Mouse (Mus musculus): ENCODE results near the gene Dcxr.

Dcxr gene

DNA sequence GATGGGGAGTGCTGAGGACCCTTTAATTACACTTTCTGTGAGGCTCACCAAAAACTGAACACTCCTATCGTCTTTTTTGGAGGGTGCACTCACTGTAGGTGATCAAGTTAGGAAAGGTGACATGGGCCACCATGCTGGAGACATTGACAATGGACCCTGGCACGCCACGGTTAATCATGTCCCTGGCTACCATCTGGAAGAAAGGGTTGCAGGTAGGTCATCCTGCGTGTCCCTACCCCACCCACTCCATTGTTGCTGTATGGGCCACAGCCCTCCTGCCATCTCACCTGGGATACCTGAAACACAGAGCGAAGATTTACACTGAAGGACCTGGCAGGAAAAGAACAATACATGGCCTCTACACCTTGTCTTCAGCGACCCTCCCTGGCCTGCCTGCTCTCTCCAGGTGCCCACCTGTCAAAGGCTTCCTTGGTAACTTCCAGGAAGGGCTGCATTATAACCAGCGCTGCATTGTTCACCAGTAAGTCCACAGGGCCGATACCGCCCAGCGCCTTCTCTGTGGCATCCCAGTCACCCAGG, 3.3 kb upstream of the Dcxr start:
- DNase-seq (ENCODE audit: inconsistent age in 2 of 2, low spot score in 1 of 2), result no peak

DNA sequence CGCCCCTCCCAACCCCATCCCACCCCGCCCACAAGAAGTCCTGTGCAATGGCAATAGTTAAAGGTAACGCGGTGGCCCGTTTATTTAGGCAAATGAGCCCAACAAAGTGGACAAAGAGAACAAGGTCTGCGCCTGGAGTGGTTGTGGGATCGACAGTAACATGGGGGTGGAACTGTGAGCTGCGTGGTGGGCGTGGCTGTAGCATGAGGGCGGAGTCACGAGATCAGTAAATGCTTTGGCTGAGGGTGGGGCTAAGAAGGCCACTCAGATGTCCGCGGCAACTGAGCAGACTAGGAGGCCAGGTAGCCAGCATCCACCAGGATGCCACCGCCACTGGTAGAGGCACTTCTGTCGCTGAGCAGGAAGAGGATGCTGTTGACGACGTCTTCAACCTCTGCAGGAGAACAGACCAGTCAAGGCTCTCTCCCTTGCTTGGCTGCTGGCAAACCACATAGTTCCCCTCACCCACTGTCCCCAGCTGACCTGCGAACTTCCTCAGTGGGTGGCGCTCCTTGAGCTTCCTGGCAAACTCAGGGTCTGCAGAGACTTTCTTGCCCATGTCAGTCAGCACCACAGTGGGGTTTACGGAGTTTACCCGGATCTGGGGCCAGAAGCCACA, 2.5 kb upstream of the Dcxr start:
- peak in 1 of 2 experiments; percentile 78 for DNase-seq (ENCODE audit: inconsistent age in 2 of 2, low spot score in 1 of 2)

DNA sequence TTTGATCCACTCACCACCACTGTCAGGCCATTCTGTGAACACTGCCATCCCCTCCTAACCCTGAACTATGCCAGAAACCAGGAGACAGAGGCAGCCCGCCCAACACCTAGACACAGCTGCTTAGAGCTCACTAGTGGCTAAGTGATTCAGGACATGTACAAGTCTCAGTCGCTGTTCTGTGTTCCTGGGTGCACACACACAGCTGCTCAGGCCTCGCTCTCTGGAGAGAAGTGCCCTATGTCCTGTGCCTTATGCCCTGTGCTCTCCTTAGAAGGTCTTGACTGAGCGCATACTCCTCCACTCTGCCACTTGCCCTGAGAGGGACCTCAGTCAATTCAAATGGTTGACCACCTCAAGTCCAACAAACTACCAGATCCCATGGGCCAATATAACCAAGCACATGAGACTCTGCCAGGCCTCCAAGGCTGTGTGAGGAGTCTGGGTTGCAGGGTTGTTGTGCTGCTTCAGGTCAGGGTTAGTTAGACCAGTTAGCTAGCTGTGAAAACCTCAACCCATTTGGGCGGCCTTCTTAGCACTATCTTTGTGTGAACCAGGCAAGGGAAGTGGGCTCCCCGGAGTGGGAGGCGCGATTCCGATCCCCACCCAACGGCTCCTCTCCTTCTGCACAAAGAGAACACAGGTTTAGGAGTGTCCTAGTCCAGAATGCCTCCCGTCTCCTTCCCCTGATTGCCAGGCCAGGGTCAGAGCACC, 1.6 kb upstream of the Dcxr start:
- DNase-seq (ENCODE audit: inconsistent age in 2 of 2, low spot score in 1 of 2), result no peak

DNA sequence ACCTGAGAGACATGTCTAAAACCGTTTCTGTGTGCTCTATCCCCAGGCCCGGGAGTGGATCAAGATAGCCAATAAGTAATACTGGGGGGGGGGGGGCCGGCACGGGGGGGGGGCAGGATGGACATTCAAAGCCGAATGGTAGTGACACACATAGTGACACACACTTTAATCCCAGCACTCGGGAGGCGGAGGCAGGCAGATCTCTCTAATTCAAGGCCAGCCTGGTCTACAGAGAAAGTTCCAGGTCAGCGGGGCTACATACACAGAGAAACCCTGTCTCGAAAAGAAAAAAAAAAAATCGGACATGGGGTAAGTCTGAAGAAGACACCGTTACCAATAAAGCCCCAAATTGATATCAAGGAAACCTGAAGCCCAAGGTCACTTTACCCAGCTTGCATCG, 483 bp upstream of the Dcxr start:
- DNase-seq (ENCODE audit: inconsistent age in 2 of 2, low spot score in 1 of 2), result no peak

DNA sequence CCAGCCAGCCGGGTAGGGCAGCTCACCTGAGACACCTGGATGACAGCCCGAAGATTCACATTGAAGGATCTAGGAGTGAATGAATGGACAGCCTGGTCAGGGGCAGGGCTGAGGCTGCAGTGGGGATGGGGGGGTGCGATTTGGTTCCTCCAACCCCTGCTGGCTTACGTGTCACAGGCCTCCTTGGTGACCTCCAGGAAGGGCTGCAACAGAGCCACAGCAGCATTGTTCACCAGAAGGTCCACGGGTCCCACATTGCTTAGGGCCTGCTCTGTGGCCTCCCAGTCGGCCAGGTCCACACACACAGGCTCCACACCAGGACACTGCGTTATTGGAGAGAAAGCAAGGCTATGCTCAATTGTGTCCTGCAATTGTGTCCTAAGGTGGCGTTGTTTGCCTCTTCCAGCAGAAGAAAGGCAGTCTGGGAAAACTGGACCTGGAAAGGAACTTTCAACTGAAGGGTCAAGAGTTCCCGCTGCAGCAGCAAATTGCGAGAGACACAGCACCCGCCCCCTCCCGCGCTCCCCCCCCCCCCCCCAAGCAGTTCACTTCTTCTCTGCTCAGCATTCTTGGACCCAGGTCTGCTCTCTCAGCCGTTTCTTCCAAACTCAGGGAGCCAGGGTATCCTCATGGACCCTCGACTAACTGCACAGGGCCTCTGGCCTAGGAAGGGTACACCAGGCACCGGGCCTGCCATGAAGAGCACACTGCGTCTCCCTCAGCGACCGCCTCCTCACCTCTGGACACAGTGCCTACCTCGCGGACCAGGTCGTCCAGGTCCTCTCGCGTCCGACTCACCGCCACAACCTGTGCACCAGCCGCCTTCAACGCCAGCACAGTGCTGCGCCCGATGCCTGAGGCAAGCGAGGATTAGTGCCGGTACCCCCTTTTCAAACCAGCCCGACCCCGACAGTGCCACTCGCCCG, 575 bp downstream of the Dcxr start:
- no peak for DNase-seq (ENCODE audit: inconsistent age in 2 of 2, low spot score in 1 of 2)

DNA sequence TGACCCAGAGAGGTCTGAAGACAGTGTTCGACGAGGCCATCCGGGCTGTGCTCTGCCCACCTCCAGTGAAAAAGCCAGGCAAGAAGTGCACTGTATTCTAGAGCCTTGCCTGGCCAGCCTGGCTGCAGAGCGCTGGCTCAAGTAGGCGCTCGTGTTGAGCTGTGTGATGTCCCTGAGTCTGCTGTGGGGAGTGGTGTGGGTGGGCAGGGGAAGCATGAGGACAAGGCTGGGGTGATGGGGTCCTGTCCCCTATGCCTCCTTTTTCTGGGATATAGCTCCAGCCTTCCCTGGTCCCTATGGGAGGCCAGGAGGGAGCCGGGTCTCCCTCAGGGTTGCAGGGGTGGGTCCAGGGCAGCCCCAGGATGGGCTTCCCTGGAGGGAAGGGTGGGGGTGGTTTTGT, 3.6 kb downstream of the Dcxr start:
- no peak for DNase-seq (ENCODE audit: inconsistent age in 2 of 2, low spot score in 1 of 2)

DNA sequence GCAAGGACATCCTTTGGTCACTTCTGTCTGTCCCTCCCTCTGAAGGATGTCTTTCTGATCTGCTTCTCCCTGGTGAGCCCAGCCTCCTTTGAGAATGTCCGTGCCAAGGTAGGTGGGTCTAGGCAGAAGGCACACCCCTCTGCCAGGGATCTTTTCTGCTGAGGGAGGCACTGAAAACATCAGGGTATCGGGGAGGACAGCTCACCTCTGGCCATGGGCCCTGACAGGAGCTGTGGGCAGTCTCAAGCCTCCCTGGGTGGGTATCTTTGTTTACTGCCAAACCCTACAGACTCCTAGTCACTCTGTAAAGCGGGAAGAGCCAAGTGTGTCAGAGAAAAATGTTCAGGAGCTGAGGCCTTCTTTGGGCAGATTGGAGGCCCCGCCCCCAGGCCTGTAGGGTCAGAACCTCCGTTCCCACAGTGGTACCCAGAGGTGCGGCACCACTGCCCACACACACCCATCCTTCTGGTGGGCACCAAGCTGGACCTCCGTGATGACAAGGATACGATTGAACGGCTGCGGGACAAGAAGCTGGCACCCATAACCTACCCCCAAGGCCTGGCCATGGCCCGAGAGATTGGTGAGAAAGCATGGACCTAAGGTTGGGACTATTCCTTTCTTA, 4.2 kb downstream of the Dcxr start:
- no peak for DNase-seq (ENCODE audit: inconsistent age in 2 of 2, low spot score in 1 of 2)

DNA sequence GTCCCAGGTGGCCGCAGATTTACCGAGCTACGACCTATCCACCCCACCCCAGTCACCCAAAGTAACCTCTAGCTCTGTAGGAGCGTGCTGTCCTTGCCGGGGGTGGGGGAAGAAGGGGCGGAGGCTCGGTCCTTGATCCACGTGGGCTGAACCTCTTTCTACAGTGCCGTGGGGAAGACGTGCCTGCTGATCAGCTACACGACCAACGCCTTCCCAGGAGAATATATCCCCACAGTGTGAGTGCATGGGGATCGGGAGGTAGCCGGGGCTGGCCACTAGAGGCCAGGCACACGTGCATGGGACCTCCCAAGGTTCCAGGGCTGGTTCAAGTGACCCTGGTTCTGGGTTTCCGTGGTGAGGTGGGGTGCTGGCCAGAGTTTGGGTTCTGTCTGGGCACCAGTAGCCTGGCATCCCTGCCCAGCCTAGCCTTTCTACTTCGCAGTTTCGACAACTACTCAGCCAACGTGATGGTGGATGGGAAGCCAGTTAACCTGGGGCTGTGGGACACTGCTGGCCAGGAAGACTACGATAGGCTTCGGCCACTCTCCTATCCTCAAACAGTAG, 4.9 kb downstream of the Dcxr start:
- peak in 1 of 2 experiments; percentile 74 for DNase-seq (ENCODE audit: inconsistent age in 2 of 2, low spot score in 1 of 2)

DNA sequence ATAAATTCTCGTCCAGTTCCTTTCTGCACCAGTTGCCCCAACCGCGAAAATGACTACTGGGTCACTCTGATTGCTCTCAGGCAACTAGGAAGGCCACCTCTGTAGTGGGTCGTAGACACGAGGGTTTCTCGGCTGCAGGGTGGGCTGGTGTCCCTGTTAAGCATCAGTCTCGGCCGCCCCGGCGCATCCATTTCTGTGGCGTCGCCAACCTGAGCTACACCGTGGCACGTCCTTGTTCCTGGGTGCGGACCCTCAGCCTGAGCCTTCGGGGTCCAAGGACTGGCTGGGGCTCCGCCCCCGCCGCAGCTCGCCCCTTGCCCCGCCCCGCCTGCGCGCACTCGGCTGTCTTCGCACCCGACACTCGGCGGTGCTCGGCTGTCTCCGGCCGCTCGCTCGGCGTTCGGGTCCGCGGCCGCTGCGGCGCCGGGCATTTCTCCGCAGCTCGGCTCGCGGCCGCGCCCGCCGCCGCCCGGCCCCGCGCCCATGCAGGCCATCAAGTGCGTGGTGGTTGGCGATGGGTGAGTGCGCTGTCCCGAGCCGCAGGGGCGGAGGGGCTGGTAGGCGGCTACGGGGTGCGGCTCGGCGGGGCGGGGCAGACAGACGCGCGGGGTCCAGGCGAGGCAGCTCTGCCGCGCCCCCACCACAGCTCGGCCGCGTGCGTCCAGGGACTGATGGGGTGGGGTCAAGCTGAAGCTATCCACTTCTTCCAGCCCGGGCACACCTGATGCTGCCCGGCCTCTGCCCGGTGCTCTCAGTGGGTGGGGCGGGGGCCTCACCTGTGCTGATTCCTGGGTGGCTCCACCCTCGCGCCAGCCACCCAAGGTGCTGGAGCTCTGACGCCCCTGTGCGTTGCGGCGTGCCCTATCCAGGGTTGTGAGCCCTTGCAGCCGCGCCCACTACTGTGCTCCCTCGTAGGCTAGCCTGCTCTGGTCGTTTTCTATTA, 5.7 kb downstream of the Dcxr start, which contains the start of gene Rac3:
Rac3 (plus strand) TSS at position 347 of the 943 bp plus-strand sequence.
- peak; percentile 70 to 88 for DNase-seq (ENCODE audit: inconsistent age in 2 of 2, low spot score in 1 of 2)

DNA sequence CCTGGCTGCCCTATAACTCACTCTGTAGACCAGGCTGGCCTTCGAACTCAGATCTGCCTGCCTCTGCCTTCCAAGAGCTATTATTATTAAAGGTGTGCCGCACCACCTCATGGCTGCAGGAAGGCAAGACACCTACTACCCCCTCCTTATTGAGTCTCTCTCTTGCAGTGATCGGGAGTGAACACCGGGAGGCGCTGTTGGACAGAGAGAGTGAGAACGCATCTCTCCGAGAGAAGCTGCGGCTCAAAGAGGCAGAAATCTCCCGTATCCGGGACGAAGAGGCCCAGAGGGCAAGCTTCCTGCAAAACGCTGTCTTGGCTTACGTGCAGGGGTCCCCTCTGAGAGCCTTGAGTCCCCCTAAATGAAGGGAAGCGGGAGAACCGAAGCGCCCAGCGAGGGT, 6.6 kb downstream of the Dcxr start:
- peak; percentile 90 to 97 for DNase-seq (ENCODE audit: inconsistent age in 2 of 2, low spot score in 1 of 2)

DNA sequence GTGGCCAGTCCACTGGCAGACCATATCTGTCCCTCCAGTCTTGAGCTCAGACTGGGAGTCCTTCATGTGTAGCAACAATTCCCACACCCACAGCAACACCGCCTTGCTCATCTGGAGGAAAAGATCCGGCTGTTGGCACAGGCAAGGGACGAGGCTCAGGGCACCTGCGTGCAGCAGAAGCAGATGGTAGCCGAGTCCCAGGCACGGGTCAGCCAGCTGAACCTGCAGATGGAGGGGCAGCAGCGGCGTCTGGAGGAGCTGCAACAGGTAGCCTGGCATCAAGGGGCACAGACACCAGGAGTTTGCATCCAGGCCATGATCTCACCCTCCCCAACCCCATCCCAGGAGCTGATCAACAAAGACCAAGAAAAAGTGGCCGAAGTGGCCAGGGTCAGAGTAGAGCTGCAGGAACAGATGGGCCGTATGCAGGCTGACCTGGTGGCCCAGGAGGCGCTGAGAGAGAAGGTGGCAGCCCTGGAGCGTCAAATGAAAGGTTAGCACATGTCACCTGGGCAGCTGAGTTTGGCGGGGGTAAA, 7.2 kb downstream of the Dcxr start:
- no peak for DNase-seq (ENCODE audit: inconsistent age in 2 of 2, low spot score in 1 of 2)

DNA sequence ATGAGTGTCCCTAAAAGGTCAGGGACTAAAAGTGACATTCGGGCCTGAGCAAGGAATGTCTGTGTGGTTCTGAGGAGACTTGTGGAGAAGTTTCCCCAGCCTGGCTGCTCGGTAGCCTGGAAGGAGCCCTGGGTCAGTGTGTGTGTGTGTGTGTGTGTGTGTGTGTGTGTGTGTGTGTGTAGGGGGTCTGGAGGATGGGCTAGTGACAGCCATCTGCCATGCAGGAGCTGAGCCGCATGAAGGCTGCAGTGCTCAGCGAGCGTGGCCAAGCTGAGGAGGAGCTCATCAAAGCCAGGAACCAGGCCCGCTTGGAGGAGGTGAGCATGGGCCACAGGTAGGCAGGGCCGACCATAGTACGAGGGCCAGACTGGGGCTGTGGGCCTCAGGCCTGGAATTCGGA, 7.8 kb downstream of the Dcxr start:
- no peak for DNase-seq (ENCODE audit: inconsistent age in 2 of 2, low spot score in 1 of 2)

DNA sequence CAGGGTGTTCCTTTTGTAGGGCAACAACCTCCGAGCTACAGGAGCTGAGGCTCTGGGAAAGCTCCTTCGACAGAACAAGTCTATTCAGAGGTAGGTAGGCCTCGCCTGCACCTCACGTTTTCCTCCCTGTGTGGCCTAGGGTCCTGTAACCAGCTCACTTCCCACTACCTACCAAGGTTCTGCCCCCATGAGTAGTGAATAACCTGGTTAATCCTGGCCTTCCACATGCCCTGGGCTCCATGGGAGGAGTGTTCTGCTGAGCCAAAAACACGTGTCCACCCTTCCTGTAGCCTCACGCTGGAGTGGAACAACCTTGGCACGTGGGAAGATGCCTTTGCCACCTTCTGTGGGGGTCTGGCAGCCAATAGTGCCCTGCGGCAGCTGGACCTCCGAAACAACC, 11.9 kb downstream of the Dcxr start:
- DNase-seq (ENCODE audit: inconsistent age in 2 of 2, low spot score in 1 of 2), result no peak

DNA sequence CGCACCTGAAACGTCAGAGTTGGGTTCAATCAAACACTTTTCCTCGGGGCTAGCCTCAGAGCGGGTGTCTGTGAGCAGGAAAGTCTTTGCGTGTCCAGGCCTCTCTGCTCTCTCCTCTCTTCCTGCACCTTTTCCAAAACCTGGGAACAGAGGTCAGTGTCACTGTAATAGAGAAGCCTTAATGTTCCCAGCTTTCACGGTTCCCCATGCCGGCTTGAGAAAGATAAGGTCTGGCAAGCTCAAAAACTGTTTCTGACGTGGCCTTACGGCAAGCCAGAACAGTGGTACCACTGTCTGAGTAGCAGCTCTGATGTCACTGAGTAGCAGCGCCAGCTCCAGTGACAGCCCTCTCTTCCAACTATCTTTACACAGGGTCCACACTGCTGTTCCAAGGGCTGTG, 12.5 kb downstream of the Dcxr start:
- peak in 1 of 2 experiments; percentile 50 for DNase-seq (ENCODE audit: inconsistent age in 2 of 2, low spot score in 1 of 2)

DNA sequence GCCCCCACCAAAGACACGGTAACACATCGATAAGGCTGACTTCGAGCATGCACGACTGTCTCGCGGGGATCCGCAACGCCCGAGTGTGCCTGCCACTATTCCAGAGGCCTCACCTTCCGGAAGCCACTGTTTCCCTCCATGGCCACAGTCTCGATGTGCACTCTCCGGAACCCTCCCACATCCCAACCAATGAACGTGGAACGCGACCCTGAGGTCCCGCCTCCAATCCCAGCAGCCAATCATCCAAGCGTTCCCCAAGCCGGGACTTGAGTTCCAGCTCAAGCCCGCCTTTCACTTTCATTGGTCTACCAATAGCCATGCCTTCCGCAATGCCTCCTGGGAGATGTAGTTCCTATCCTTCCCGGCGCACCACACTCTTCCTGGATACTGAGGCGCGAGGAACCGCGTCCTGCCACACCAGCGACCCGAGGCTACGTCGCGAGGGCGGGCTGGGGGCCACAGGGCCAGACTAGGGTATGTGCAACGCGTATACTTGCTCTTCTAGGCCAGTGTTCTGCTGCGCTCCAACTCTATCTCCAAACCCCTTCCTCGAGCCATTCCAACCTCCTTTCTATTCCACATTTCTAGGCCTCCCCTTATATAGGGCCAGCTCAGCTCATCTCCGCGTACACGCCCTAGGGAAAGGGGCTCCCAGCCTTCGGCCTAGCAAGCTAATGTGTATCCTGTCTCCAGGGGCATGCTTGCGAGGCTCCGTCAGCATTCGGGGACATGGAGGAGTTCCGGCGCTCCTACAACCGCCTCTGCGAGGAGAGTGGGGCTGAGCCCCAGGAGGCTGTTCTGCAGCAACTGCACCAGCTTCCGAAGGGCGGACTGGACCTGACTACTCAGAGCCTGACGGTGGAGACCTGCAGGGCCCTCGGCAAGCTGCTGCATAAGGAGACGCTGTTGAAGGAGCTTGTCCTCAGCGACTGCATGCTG, 13.2 kb downstream of the Dcxr start, which contains the start of the genes Cenpx and Lrrc45:
Cenpx (minus strand) TSS at position 159 of the 939 bp plus-strand sequence.
Lrrc45 (plus strand) TSS at position 346 of the 939 bp plus-strand sequence.
- DNase-seq (ENCODE audit: inconsistent age in 2 of 2, low spot score in 1 of 2), result peak; percentile 98 to 99

DNA sequence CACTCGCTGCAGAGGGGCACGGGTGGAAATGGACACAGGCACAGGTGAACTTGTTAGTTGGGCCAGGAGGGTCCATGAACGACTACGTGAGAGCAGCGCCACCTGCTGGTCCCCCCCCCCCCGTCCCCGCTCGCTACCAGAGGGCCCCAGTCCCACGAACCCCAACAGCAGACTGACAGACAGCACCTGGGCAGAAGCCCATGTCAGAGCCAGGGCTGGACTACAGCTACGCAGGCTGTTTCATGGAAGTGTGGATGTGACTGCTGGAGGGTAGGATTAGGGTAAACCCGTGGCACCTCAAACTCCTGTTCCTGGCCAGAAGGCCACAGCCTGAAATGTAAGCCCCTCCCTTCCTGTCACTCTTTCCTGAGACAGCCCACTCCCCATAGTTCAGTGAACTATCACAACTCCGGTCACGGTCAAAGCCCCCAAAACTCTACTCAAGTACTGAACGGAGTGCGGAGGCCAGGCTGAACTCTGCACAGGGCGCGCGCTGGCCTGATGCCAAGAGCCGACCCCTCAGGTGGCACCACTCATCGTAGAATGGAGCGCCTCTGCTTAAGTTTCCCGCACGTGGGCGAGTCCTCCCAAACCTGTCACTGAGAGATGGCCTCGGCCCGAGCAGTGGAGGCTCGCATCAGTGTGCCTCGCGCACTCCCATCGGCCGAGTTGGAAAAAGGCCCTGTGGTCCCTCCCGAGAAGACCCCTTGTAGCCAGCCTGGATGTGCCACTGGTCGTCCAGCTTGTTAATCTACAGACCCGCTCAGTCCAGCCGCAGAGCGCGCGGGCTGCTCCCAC, 14.1 kb downstream of the Dcxr start:
- peak; percentile 63 to 84 for DNase-seq (ENCODE audit: inconsistent age in 2 of 2, low spot score in 1 of 2)

DNA sequence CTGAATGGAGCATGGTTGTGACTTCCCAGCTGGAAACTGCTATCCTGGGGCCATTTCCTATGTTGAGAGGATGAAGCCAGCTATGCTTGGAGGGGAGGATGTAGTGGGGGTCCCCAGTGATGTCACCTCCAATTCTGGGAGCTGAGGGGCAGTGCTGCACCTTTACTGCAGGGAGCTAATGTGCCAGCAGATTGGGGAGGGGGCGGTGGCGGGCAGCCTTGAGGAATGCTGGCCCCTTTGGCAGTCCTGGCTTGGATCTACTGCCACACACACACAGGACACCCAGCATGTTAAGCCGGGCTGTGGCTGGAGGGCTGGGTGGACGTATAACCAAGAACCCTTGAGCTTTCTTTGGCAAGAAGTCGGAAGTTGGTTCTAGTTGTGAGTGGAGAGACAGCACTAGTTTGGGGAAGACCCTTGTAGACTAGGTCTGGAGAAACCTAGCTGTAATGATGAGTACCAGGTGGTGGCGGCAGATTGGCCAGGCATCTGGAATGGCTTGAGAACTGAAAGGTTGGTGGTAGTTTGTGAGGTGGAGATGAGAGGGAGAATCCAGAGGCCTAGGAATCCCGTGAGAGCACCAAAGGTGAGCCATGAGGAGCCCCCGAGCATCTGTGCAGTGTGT, 15.0 kb downstream of the Dcxr start:
- peak in 1 of 2 experiments; percentile 53 for DNase-seq (ENCODE audit: inconsistent age in 2 of 2, low spot score in 1 of 2)
